Mouse (Mus musculus) heart, embryonic 14.5 days (tissue): ENCODE data around the gene Tbc1d9b. TPM values are rescaled to one million over a fixed set of nuclear protein-coding genes. Genes with fewer than 3 reads are reported as not detected.

Experiments used
- ATAC-seq: fragments of 200-750 bp; cut with Nextera tagmentation; 2 replicates; pipeline ENCODE4 v1.8.0; 2017; ENCODE audit warnings: low read depth, moderate TSS enrichment; ENCODE audit not compliant: insufficient number of reproducible peaks, insufficient read depth, low FRiP score
- H3K27ac ChIP-seq, 2 experiments: fragments of 200-500 bp in 1 of 2; fragments of 300-500 bp in 1 of 2; sonication (generic) in 1 of 2; replicated peaks in 1 of 2; 2 replicates each; pipeline ENCODE4 v1.5.1; 2012 to 2014; ENCODE audit warnings: low read depth in 2 of 2, low read length in 2 of 2, control low read depth in 1 of 2, mild to moderate bottlenecking in 1 of 2, mixed read lengths in 1 of 2; ENCODE audit not compliant: control insufficient read depth in 1 of 2, insufficient read depth in 1 of 2
- H3K27me3 ChIP-seq: fragments of 300-500 bp; sonication (generic); 2 replicates; pipeline ENCODE4 v1.6.1; 2014; ENCODE audit warnings: mild to moderate bottlenecking, low read length, control low read depth; ENCODE audit not compliant: control insufficient read depth, insufficient read depth
- H3K36me3 ChIP-seq: fragments of 300-500 bp; sonication (generic); 2 replicates; pipeline ENCODE4 v1.6.1; 2014; ENCODE audit warnings: mild to moderate bottlenecking, control low read depth, low read length, mixed read lengths; ENCODE audit not compliant: control insufficient read depth, insufficient read depth
- H3K4me1 ChIP-seq, 2 experiments: fragments of 200-500 bp in 1 of 2; fragments of 300-500 bp in 1 of 2; sonication (generic) in 1 of 2; 2 replicates each; pipeline ENCODE4 v1.6.1; 2012 to 2014; ENCODE audit warnings: low read length in 2 of 2, control low read depth in 1 of 2, mixed read lengths in 1 of 2; ENCODE audit not compliant: control insufficient read depth in 2 of 2, insufficient read depth in 2 of 2
- H3K4me2 ChIP-seq: fragments of 300-500 bp; sonication (generic); 2 replicates; pipeline ENCODE4 v1.6.1; 2014; ENCODE audit warnings: mild to moderate bottlenecking, low read length
- H3K4me3 ChIP-seq, 2 experiments: fragments of 200-500 bp in 1 of 2; fragments of 300-500 bp in 1 of 2; sonication (generic) in 1 of 2; 2 replicates each; pipeline ENCODE4 v1.5.1; 2012 to 2014; ENCODE audit warnings: low read length in 2 of 2, mild to moderate bottlenecking in 2 of 2, control low read depth in 1 of 2, low read depth in 1 of 2, moderate library complexity in 1 of 2; ENCODE audit not compliant: control insufficient read depth in 1 of 2, insufficient read depth in 1 of 2
- H3K9ac ChIP-seq: fragments of 300-500 bp; sonication (generic); 2 replicates; pipeline ENCODE4 v1.6.1; 2014; ENCODE audit warnings: mild to moderate bottlenecking, low read length
- H3K9me3 ChIP-seq: fragments of 300-500 bp; sonication (generic); 2 replicates; pipeline ENCODE4 v1.6.1; 2016; ENCODE audit warnings: low read length, control low read depth; ENCODE audit not compliant: control insufficient read depth
- WGBS: fragments of 180-500 bp; shearing (Covaris S2); extraction: QIAGEN DNeasy Blood & Tissue Kit; methylation state at CpG from one replicate; pipeline ENCODE4 v1.1.7; 2014; 5-methylcytosine and 5-hydroxymethylcytosine counted together
- polyA plus RNA-seq: library from polyadenylated mRNA; unstranded; fragments of >200 nt; fragmentation: Nextera tagmentation; extraction: Ambion mirVana; gene quantifications from 2 replicates; pipeline ENCODE4 v1.2.1, GENCODE M21; 2014

Tbc1d9b gene
- polyA plus RNA-seq, 1 experiment from 2014 or later: 28.7 TPM

- Histone ChIP-seq H3K4me2 (no peak overlapping the region), H3K27ac (peak overlapping the region; percentile 33 to 58; a peak in 2 of 4 replicates), H3K9ac (no peak overlapping the region), H3K4me1 (peaks cover 12 to 16% of the 10 kb centered on the region in 2 experiments), H3K27me3 (no peaks in the 10 kb centered on the region), H3K4me3 (no peak overlapping the region), H3K9me3 (no peaks in the 10 kb centered on the region), H3K36me3 (peaks cover 4% of the 10 kb centered on the region; the same call in 1 of the 2 replicates)
- 66% methylated on average over 8 of the region's 8 CpGs for WGBS
- no peak for ATAC-seq
Measured at GRCm38 (mm10) chr11:50108823-50109244, 22.4 kb upstream of the Tbc1d9b start.

- WGBS: 26% methylated on average over 5 of the region's 5 CpGs
- Histone ChIP-seq H3K27me3 (no peaks in the 10 kb centered on the region), H3K4me3 (no peak overlapping the region), H3K36me3 (no peaks in the 10 kb centered on the region), H3K9ac (no peak overlapping the region), H3K4me1 (no peaks in the 10 kb centered on the region), H3K4me2 (no peak overlapping the region), H3K27ac (no peak overlapping the region), H3K9me3 (no peaks in the 10 kb centered on the region)
- ATAC-seq: no peak
Measured at GRCm38 (mm10) chr11:50114329-50114728, 16.9 kb upstream of the Tbc1d9b start.

GRCm38 (mm10) chr11:50122631-50123081, 8.5 kb upstream of the Tbc1d9b start:
- Histone ChIP-seq H3K27me3 (no peaks in the 10 kb centered on the region), H3K36me3 (peaks cover 10% of the 10 kb centered on the region), H3K4me3 (no peak overlapping the region), H3K9me3 (no peaks in the 10 kb centered on the region), H3K4me2 (no peak overlapping the region), H3K4me1 (no peaks in the 10 kb centered on the region), H3K9ac (no peak overlapping the region), H3K27ac (no peak overlapping the region)
- ATAC-seq: no peak
- whole genome bisulfite sequencing: 88% methylated on average over 8 of the region's 8 CpGs

GRCm38 (mm10) chr11:50127781-50128180, 3.4 kb upstream of the Tbc1d9b start:
- Histone ChIP-seq H3K4me3 (no peak overlapping the region), H3K9ac (no peak overlapping the region), H3K27me3 (no peaks in the 10 kb centered on the region), H3K4me1 (peaks cover 11% of the 10 kb centered on the region in 2 experiments), H3K27ac (no peak overlapping the region), H3K9me3 (no peaks in the 10 kb centered on the region), H3K4me2 (peak overlapping the region; percentile 49), H3K36me3 (no peaks in the 10 kb centered on the region)
- 7% methylated on average over 10 of the region's 10 CpGs for WGBS
- no peak for ATAC-seq

GRCm38 (mm10) chr11:50131801-50132201, 605 bp downstream of the Tbc1d9b start:
- Histone ChIP-seq H3K27me3 (no peaks in the 10 kb centered on the region), H3K4me2 (peak overlapping the region; percentile 90), H3K4me3 (peak overlapping the region; percentile 74 to 80), H3K9me3 (no peaks in the 10 kb centered on the region), H3K36me3 (peaks cover 18% of the 10 kb centered on the region), H3K9ac (peak overlapping the region; percentile 96), H3K4me1 (peaks cover 11 to 14% of the 10 kb centered on the region in 2 experiments), H3K27ac (peak overlapping the region; percentile 57 to 92; a peak in 3 of 4 replicates)
- WGBS: 11% methylated on average over 10 of the region's 10 CpGs
- ATAC-seq: no peak

GRCm38 (mm10) chr11:50132265-50132664, 1.1 kb downstream of the Tbc1d9b start:
- H3K27ac ChIP-seq: peak overlapping the region in 1 of 2 experiments; percentile 92; a peak in 1 of 4 replicates
- H3K36me3 ChIP-seq: peaks cover 23% of the 10 kb centered on the region
- peaks cover 11 to 14% of the 10 kb centered on the region in 2 experiments for H3K4me1 ChIP-seq
- peak overlapping the region; percentile 90 for H3K4me2 ChIP-seq
- peak overlapping the region; percentile 96 for H3K9ac ChIP-seq
- no peaks in the 10 kb centered on the region for H3K27me3 ChIP-seq
- WGBS: 86% methylated on average over 6 of the region's 6 CpGs
- ATAC-seq: no peak
- no peaks in the 10 kb centered on the region for H3K9me3 ChIP-seq
- peak overlapping the region; percentile 74 to 80 for H3K4me3 ChIP-seq

- H3K27ac ChIP-seq: no peak overlapping the region
- H3K27me3 ChIP-seq: no peaks in the 10 kb centered on the region
- H3K9ac ChIP-seq: no peak overlapping the region
- no peaks in the 10 kb centered on the region for H3K9me3 ChIP-seq
- H3K4me1 ChIP-seq: peaks cover 11 to 14% of the 10 kb centered on the region in 2 experiments
- no peak overlapping the region for H3K4me3 ChIP-seq
- ATAC-seq: no peak
- 61% methylated on average over 10 of the region's 10 CpGs for WGBS
- H3K4me2 ChIP-seq: no peak overlapping the region
- peaks cover 43% of the 10 kb centered on the region for H3K36me3 ChIP-seq
Measured at GRCm38 (mm10) chr11:50134136-50134859, 3.1 kb downstream of the Tbc1d9b start.
